Mouse (Mus musculus) heart, postnatal 0 days (tissue): ENCODE results near the gene Chd4. TPM values are rescaled to one million over a fixed set of nuclear protein-coding genes. Genes with fewer than 3 reads are reported as not detected.

Experiments
- ATAC-seq: fragments of 200-750 bp; cut with Nextera tagmentation; 2 replicates; pipeline ENCODE4 v1.8.0; 2017; ENCODE audit warnings: low read depth, moderate number of reproducible peaks, moderate library complexity; ENCODE audit not compliant: insufficient read depth
- DNase-seq: peaks from one replicate; pipeline ENCODE4 v3.0.0-alpha.2; 2016; ENCODE audit warnings: low spot score
- H3K27ac ChIP-seq: fragments of 300-500 bp; sonication (generic); 2 replicates; pipeline ENCODE4 v1.5.1; 2014; ENCODE audit warnings: low read depth, mild to moderate bottlenecking
- H3K27me3 ChIP-seq: fragments of 300-500 bp; sonication (generic); 2 replicates; pipeline ENCODE4 v1.6.1; 2014; ENCODE audit warnings: low read length, mixed read lengths; ENCODE audit not compliant: control insufficient read depth, insufficient read depth
- H3K36me3 ChIP-seq: fragments of 300-500 bp; sonication (generic); replicated peaks from 2 replicates; pipeline ENCODE4 v1.6.1; 2014; ENCODE audit warnings: low read length, mixed read lengths; ENCODE audit not compliant: control insufficient read depth, insufficient read depth
- H3K4me1 ChIP-seq: fragments of 300-500 bp; sonication (generic); 2 replicates; pipeline ENCODE4 v1.6.1; 2014; ENCODE audit warnings: antibody characterized with exemption; ENCODE audit not compliant: control insufficient read depth, insufficient read depth
- H3K4me2 ChIP-seq: fragments of 300-500 bp; sonication (generic); 2 replicates; pipeline ENCODE4 v1.6.1; 2014; ENCODE audit warnings: low read depth, mild to moderate bottlenecking, low read length, moderate library complexity
- H3K4me3 ChIP-seq: fragments of 300-500 bp; sonication (generic); 2 replicates; pipeline ENCODE4 v1.5.1; 2014; ENCODE audit warnings: low read depth, low read length
- H3K9ac ChIP-seq: fragments of 300-500 bp; sonication (generic); replicated peaks from 2 replicates; pipeline ENCODE4 v1.6.1; 2014; ENCODE audit warnings: low read depth, low read length, mixed read lengths
- H3K9me3 ChIP-seq: fragments of 300-500 bp; sonication (generic); replicated peaks from 2 replicates; pipeline ENCODE4 v1.6.1; 2016; ENCODE audit warnings: low read length; ENCODE audit not compliant: control insufficient read depth
- CTCF ChIP-seq: IDR thresholded peaks from 2 replicates; pipeline ENCODE4 v1.5.1; 2016; ENCODE audit warnings: antibody characterized with exemption, control low read depth, low read depth
- EP300 ChIP-seq: IDR thresholded peaks from 2 replicates; pipeline ENCODE4 v1.6.1; 2016; ENCODE audit warnings: antibody characterized with exemption, low read depth
- WGBS: fragments of 180-500 bp; shearing (Covaris S2); extraction: QIAGEN DNeasy Blood & Tissue Kit; methylation state at CpG from one replicate; pipeline ENCODE4 v1.1.7; 2014; 5-methylcytosine and 5-hydroxymethylcytosine counted together
- polyA plus RNA-seq: library from polyadenylated mRNA; unstranded; fragments of >200 nt; fragmentation: Nextera tagmentation; extraction: Ambion mirVana; gene quantifications from 2 replicates; pipeline ENCODE4 v1.2.1, GENCODE M21; 2015
- total RNA-seq: library from RNA; depleted of rRNA; stranded (reverse); fragments of >200 nt; gene quantifications from 2 replicates; pipeline ENCODE4 v1.2.3, GENCODE M21; 2014; ENCODE audit warnings: low replicate concordance

The Chd4 gene
- total and polyA plus RNA-seq, 2 experiments from 2014 or later = 58.1 to 82.2 TPM

GRCm38 (mm10) chr6:125101444-125101843, 5.7 kb downstream of the Chd4 start:
- Histone ChIP-seq H3K4me2 (no peak overlapping the region), H3K4me3 (no peak overlapping the region), H3K9me3 (no peaks in the 10 kb centered on the region), H3K27me3 (no peaks in the 10 kb centered on the region), H3K4me1 (peaks cover 31% of the 10 kb centered on the region), H3K9ac (no peak overlapping the region), H3K27ac (no peak overlapping the region), H3K36me3 (peaks cover 77% of the 10 kb centered on the region)
- 50% methylated on average over 9 of the region's 9 CpGs for WGBS
- DNase-seq (no peak), ATAC-seq (no peak)
- TF ChIP-seq CTCF = no peak
- TF ChIP-seq EP300 = no peak

GRCm38 (mm10) chr6:125104223-125104622, 8.4 kb downstream of the Chd4 start:
- H3K4me2 ChIP-seq = no peak overlapping the region
- DNase-seq (no peak), ATAC-seq (peak; percentile 71)
- H3K36me3 ChIP-seq = peaks cover 95% of the 10 kb centered on the region
- no peaks in the 10 kb centered on the region for H3K9me3 ChIP-seq
- no peak overlapping the region for H3K9ac ChIP-seq
- no peak for TF ChIP-seq CTCF
- TF ChIP-seq EP300 = no peak
- H3K4me1 ChIP-seq = peaks cover 10% of the 10 kb centered on the region
- peak overlapping the region; percentile 19; the same call in 1 of the 2 replicates for H3K27ac ChIP-seq
- WGBS = 37% methylated on average over 4 of the region's 4 CpGs
- no peak overlapping the region for H3K4me3 ChIP-seq
- H3K27me3 ChIP-seq = no peaks in the 10 kb centered on the region

- Histone ChIP-seq H3K36me3 (peaks cover 97% of the 10 kb centered on the region), H3K4me3 (no peak overlapping the region), H3K9ac (no peak overlapping the region), H3K4me2 (no peak overlapping the region), H3K27ac (no peak overlapping the region), H3K4me1 (no peaks in the 10 kb centered on the region), H3K9me3 (no peaks in the 10 kb centered on the region), H3K27me3 (no peaks in the 10 kb centered on the region)
- 96% methylated on average over 2 of the region's 2 CpGs for WGBS
- DNase-seq = no peak
- TF ChIP-seq CTCF = no peak
- TF ChIP-seq EP300 = no peak
- ATAC-seq = no peak
These were observed 11.9 kb downstream of the Chd4 start for GRCm38 (mm10) chr6:125107705-125108104.

GRCm38 (mm10) chr6:125109371-125109770, 13.6 kb downstream of the Chd4 start:
- Histone ChIP-seq H3K27me3 (no peaks in the 10 kb centered on the region), H3K36me3 (peaks cover 100% of the 10 kb centered on the region), H3K9me3 (no peaks in the 10 kb centered on the region), H3K9ac (no peak overlapping the region), H3K4me1 (no peaks in the 10 kb centered on the region), H3K4me3 (no peak overlapping the region), H3K27ac (no peak overlapping the region), H3K4me2 (no peak overlapping the region)
- ATAC-seq (no peak), DNase-seq (no peak)
- TF ChIP-seq EP300 (no peak), CTCF (no peak)
- 86% methylated on average over 14 of the region's 14 CpGs for WGBS

GRCm38 (mm10) chr6:125110927-125111326, 15.1 kb downstream of the Chd4 start:
- ATAC-seq (no peak), DNase-seq (no peak)
- Histone ChIP-seq H3K27me3 (no peaks in the 10 kb centered on the region), H3K36me3 (peaks cover 97% of the 10 kb centered on the region), H3K27ac (no peak overlapping the region), H3K4me2 (no peak overlapping the region), H3K9me3 (no peaks in the 10 kb centered on the region), H3K4me1 (no peaks in the 10 kb centered on the region), H3K4me3 (no peak overlapping the region), H3K9ac (no peak overlapping the region)
- WGBS = 93% methylated on average over 7 of the region's 7 CpGs
- TF ChIP-seq CTCF (peak; percentile 43), EP300 (no peak)

- no peak overlapping the region for H3K9ac ChIP-seq
- no peaks in the 10 kb centered on the region for H3K27me3 ChIP-seq
- TF ChIP-seq EP300 (no peak), CTCF (no peak)
- no peaks in the 10 kb centered on the region for H3K4me1 ChIP-seq
- H3K4me3 ChIP-seq = no peak overlapping the region
- ATAC-seq (no peak), DNase-seq (no peak)
- whole genome bisulfite sequencing = 87% methylated on average over 11 of the region's 11 CpGs
- peaks cover 97% of the 10 kb centered on the region for H3K36me3 ChIP-seq
- no peak overlapping the region for H3K27ac ChIP-seq
- no peaks in the 10 kb centered on the region for H3K9me3 ChIP-seq
- H3K4me2 ChIP-seq = no peak overlapping the region
These were observed 16.8 kb downstream of the Chd4 start for GRCm38 (mm10) chr6:125112553-125112952.
